ENCODE assay signal across 8 mouse cellular contexts in the genomic region with DNA sequence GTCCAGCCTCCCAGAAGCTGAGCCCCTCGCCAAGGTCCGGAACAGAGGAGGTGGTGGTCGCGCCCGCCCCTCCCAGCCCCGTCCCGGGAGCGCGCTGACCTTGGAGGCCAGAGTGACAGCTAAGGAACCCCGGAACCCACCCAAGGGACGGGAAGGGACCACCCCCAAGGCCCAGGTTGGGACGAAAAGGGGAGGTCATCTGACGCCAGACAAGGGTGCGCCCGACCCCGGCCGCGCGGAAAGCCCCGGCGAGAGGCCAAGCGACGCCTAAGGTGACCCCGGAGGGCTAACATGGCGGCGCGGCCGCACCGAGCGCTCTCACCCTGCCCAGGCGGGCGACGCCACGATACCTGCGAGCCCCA. TPM values are rescaled to one million over a fixed set of nuclear protein-coding genes. Genes with fewer than 3 reads are reported as not detected.
DNase-seq lines count a peak whose midpoint lies in the region; ATAC-seq and TF ChIP-seq lines count a peak whose summit lies in the region.

No protein-coding gene starts in this region.

- H3K4me3 ChIP-seq in heart, embryonic 12.5 days: peak overlapping the region; percentile 95
- peak overlapping the region; percentile 100 for H3K4me3 ChIP-seq in E14TG2a.4 (replicated peaks; ENCODE audit: low read length)
- H3K4me3 ChIP-seq in forebrain, embryonic 14.5 days (ENCODE audit: low read depth, low read length): peak overlapping the region; percentile 99
- peak overlapping the region; percentile 80 for H3K4me3 ChIP-seq in liver, embryonic 15.5 days (replicated peaks)

- H3K27ac ChIP-seq in heart, embryonic 12.5 days (ENCODE audit: poor library complexity, severe bottlenecking): peak overlapping the region; percentile 72
- H3K27ac ChIP-seq in forebrain, embryonic 14.5 days (ENCODE audit: low read depth, low read length): peak overlapping the region; percentile 85
- H3K27ac ChIP-seq in liver, embryonic 15.5 days (replicated peaks): no peak overlapping the region

- peaks cover 20% of the 10 kb centered on the region for H3K9me3 ChIP-seq in heart, embryonic 12.5 days (replicated peaks)
- H3K9me3 ChIP-seq in E14TG2a.4 (ENCODE audit: low read length): peaks cover 45% of the 10 kb centered on the region
- peaks cover 9% of the 10 kb centered on the region for H3K9me3 ChIP-seq in forebrain, embryonic 14.5 days (replicated peaks; ENCODE audit: control insufficient read depth, low read length)
- H3K9me3 ChIP-seq in liver, embryonic 15.5 days (replicated peaks): no peaks in the 10 kb centered on the region

- no peak for TF ChIP-seq CTCF in E14TG2a.4 (conservative IDR thresholded peaks at IDR 0.05; ENCODE audit: low read length)

- peak overlapping the region; percentile 89 for H3K4me2 ChIP-seq in heart, embryonic 12.5 days
- peak overlapping the region; percentile 93 for H3K4me2 ChIP-seq in forebrain, embryonic 14.5 days (ENCODE audit: low read length)
- peak overlapping the region; percentile 86 for H3K4me2 ChIP-seq in liver, embryonic 15.5 days

- H3K27me3 ChIP-seq in heart, embryonic 12.5 days (replicated peaks): no peaks in the 10 kb centered on the region
- no peaks in the 10 kb centered on the region for H3K27me3 ChIP-seq in E14TG2a.4 (ENCODE audit: insufficient read depth, low read length)
- no peaks in the 10 kb centered on the region for H3K27me3 ChIP-seq in forebrain, embryonic 14.5 days (replicated peaks; ENCODE audit: control insufficient read depth, insufficient read depth, low read length)
- H3K27me3 ChIP-seq in liver, embryonic 15.5 days: peaks cover 16% of the 10 kb centered on the region

- H3K9ac ChIP-seq in heart, embryonic 12.5 days: peak overlapping the region; percentile 90
- peak overlapping the region; percentile 98 for H3K9ac ChIP-seq in forebrain, embryonic 14.5 days (ENCODE audit: low read length)
- H3K9ac ChIP-seq in liver, embryonic 15.5 days: peak overlapping the region; percentile 73

- 0% methylated on average over 35 of the region's 35 CpGs for WGBS in heart, embryonic 12.5 days
- WGBS in forebrain, embryonic 14.5 days: under 1% methylated on average over 35 of the region's 35 CpGs
- under 1% methylated on average over 35 of the region's 35 CpGs for WGBS in liver, embryonic 15.5 days (ENCODE audit: insufficient replicate concordance)

- H3K4me1 ChIP-seq in heart, embryonic 12.5 days (replicated peaks): peaks cover 30% of the 10 kb centered on the region
- H3K4me1 ChIP-seq in E14TG2a.4 (replicated peaks; ENCODE audit: low read depth, low read length): peaks cover 42% of the 10 kb centered on the region
- H3K4me1 ChIP-seq in forebrain, embryonic 14.5 days (ENCODE audit: control insufficient read depth, insufficient read depth, low read length): peaks cover 17% of the 10 kb centered on the region
- H3K4me1 ChIP-seq in liver, embryonic 15.5 days (replicated peaks): peaks cover 32% of the 10 kb centered on the region

- no peak for DNase-seq in heart, postnatal 36 days
- DNase-seq in forebrain, embryonic 14.5 days (ENCODE audit: low spot score): no peak
- no peak for DNase-seq in natural killer cell, adult 2 months (ENCODE audit: low spot score in 2 of 2)
- DNase-seq in adrenal gland, adult (ENCODE audit: inconsistent age in 2 of 2, low spot score in 1 of 2): no peak

- intact Hi-C loops in heart, postnatal 36 days (cut with DNase I): no loop called here

- H3K36me3 ChIP-seq in heart, embryonic 12.5 days: peaks cover 32% of the 10 kb centered on the region
- H3K36me3 ChIP-seq in E14TG2a.4 (ENCODE audit: insufficient read depth, low read length): peaks cover 40% of the 10 kb centered on the region
- peaks cover 20% of the 10 kb centered on the region for H3K36me3 ChIP-seq in forebrain, embryonic 14.5 days (ENCODE audit: control insufficient read depth, insufficient read depth, low read length)
- H3K36me3 ChIP-seq in liver, embryonic 15.5 days (replicated peaks): peaks cover 9% of the 10 kb centered on the region; the same call in 1 of the 2 replicates

- no peak; the same call in 1 of the 2 replicates for ATAC-seq in heart, embryonic 12.5 days (ENCODE audit: insufficient number of reproducible peaks, low FRiP score)
- ATAC-seq in forebrain, embryonic 14.5 days: peak; percentile 16
- ATAC-seq in liver, embryonic 15.5 days (ENCODE audit: insufficient read depth): no peak; the same call in 1 of the 2 replicates
- no peak for ATAC-seq in megakaryocyte progenitor cell, adult 5-6 weeks (replicated peaks; ENCODE audit: poor library complexity)

RNA-seq across cellular contexts. Expression of gene Blcap, which starts 5.2 kb away (rescaled TPM):
- polyA plus RNA-seq in heart, embryonic 12.5 days (2016; fragmentation: Nextera tagmentation; extraction: Ambion mirVana): 35.9 and 37.0 TPM in 2 replicates
- total RNA-seq in heart, postnatal 36 days (2021): 10 to 100 TPM; 46.0 to 53.7 TPM
- polyA plus RNA-seq in forebrain, embryonic 14.5 days (2014; fragmentation: Nextera tagmentation; extraction: Ambion mirVana): 240 and 254 TPM in 2 replicates
- 8.0 and 9.9 TPM in 2 replicates for polyA plus RNA-seq in liver, embryonic 15.5 days (2015; fragmentation: Nextera tagmentation; extraction: Ambion mirVana)
- total RNA-seq in megakaryocyte progenitor cell, adult 5-6 weeks (2015): 12.8 and 16.0 TPM in 2 replicates
- total RNA-seq in megakaryocyte progenitor cell, adult 5-6 weeks (2017): 5.1 and 8.6 TPM in 2 replicates

RNA-seq across cellular contexts. Expression of gene Nnat, which starts 6.0 kb away (rescaled TPM):
- 169 and 173 TPM in 2 replicates for polyA plus RNA-seq in heart, embryonic 12.5 days (2016; fragmentation: Nextera tagmentation; extraction: Ambion mirVana)
- under 1 TPM; 0.51 to 0.89 TPM for total RNA-seq in heart, postnatal 36 days (2021)
- 6,589 and 7,102 TPM in 2 replicates for polyA plus RNA-seq in forebrain, embryonic 14.5 days (2014; fragmentation: Nextera tagmentation; extraction: Ambion mirVana)
- 15.5 and 17.1 TPM in 2 replicates for polyA plus RNA-seq in liver, embryonic 15.5 days (2015; fragmentation: Nextera tagmentation; extraction: Ambion mirVana)
- 0.24 TPM in 1 of 2 replicates, not detected in the other for total RNA-seq in megakaryocyte progenitor cell, adult 5-6 weeks (2015)
- total RNA-seq in megakaryocyte progenitor cell, adult 5-6 weeks (2017): not detected in 2 replicates

Comparison
In these comparisons a context has a peak if more than half of its experiments do, and no peak if none do; other contexts are left out.
1. RNA of gene Nnat, which starts 6.0 kb away (polyA plus RNA-seq): 6,589 to 7,102 TPM in forebrain, embryonic 14.5 days; 169 to 173 TPM in heart, embryonic 12.5 days and 15.5 to 17.1 TPM in liver, embryonic 15.5 days; every median in the first group is over 10 times any median in the second.
2. Peak in every context shown above with its lines, with median percentiles within 50 percentile points of each other: H3K4me2 ChIP-seq, H3K4me3 ChIP-seq and H3K9ac ChIP-seq.